Mouse (Mus musculus): ENCODE measurements around the gene Mllt3. TPM values are rescaled to one million over a fixed set of nuclear protein-coding genes. Genes with fewer than 3 reads are reported as not detected.

The Mllt3 gene
- 10 to 100 TPM; 13.1 to 20.1 TPM for total RNA-seq (2021)
- long read RNA-seq, experiment 1, full-length matches to known transcripts: 2 of 5 reads
- long read RNA-seq, experiment 1, partial matches to known transcripts: 1 of 5 reads
- long read RNA-seq, experiment 1, other reads (novel, unspliced or antisense): 2 of 5 reads
- long read RNA-seq, experiment 2, full-length matches to known transcripts: 1 of 1 reads
- long read RNA-seq, experiment 2, partial matches to known transcripts: 0 of 1 reads
- long read RNA-seq, experiment 2, other reads (novel, unspliced or antisense): 0 of 1 reads

DNA sequence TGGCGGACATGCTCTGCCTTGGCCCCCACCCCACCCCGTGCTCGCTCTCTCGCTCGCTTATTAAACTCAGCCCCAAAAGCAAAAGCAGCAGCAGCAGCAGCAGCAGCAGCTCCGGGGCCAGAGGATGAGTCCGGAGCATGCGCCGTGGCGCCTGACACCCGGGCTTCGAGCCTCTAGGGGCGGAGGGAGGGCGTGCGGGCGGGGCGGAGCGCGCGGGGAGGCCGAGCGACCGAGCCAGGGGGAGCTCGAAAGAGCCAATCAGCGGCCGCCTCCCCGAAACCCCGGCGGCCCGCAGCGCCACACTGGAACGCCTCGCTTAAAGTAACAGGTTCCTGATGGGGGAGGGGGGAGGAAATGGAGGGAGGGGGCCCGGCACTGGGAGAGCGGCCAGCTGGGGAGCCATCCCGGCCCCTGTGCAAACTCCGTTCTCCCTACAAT lies at the start of gene Mllt3:
TSS of gene Mllt3 (minus strand) at position 149 of the 438 bp plus-strand sequence.
- peak; percentile 96 to 98 for DNase-seq

GRCm38 (mm10) chr4:88082381-88082780 lies 49.2 kb upstream of the Mllt3 start:
- DNase-seq: no peak

GRCm38 (mm10) chr4:88081885-88082284 lies 48.7 kb upstream of the Mllt3 start:
- no peak for DNase-seq

GRCm38 (mm10) chr4:88081417-88081816 lies 48.3 kb upstream of the Mllt3 start:
- no peak for DNase-seq

DNA sequence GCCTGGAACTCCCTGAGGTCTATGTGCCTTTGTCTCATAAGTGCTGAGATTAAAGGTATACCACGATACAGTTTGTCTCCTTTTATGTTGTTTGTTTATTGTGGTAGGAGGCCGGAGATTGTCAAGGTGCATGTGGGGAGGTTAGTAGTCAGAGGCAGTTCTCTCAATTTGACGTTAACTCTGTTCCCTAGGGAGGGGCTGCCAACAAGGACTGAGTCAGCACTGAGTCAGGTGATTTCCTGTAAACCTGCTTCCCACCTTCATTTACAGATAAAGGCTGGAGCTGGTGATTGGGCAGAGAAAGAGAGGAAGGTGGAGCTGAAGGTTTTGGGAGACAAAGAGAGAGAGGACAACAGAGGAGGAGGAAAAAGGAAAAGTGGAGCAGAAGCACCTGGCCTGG lies 45.8 kb upstream of the Mllt3 start:
- DNase-seq: no peak

- no peak for DNase-seq
Measured at GRCm38 (mm10) chr4:88075388-88075787, 42.2 kb upstream of the Mllt3 start.

DNA sequence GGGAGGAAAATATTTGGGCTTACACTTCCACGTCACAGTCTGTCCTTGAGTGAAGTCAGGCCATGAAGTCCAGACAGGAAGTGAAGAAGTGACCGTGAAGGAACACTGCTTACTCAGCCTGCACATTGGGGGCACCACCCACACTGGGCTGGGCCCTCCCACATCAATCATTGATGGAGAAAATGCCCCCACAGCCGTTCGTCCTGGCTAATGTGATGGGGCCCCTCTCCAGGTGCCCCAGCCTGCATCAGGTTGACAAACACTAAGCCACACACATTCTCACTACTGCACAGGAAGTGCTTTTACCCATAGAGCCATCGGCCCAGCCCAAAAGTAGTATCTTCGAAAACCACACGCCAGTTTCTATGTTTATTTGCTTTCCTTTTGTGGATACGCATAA lies 13.1 kb upstream of the Mllt3 start:
- DNase-seq: no peak

GRCm38 (mm10) chr4:88045151-88045550 lies 12.0 kb upstream of the Mllt3 start:
- DNase-seq: no peak

DNA sequence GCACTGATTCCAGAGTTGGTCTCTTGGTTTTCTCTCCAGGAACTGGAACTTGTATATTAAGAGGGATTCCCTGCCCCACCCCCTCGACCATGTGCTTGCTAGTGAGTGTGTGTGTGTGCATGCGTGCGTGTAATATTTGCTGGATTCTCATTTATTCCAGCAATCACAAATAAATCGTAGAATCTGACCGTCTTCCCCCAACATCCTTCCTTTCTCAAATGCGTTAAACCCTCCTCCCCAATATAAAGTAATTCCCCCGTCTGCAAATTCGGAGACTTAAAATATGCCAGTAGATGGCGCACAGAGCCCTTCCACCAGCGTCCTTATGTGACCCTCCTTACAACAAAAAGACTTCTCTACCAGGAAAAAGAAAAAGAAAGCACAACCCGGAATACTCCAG lies 2.2 kb upstream of the Mllt3 start:
- peak; percentile 52 to 71 for DNase-seq

DNA sequence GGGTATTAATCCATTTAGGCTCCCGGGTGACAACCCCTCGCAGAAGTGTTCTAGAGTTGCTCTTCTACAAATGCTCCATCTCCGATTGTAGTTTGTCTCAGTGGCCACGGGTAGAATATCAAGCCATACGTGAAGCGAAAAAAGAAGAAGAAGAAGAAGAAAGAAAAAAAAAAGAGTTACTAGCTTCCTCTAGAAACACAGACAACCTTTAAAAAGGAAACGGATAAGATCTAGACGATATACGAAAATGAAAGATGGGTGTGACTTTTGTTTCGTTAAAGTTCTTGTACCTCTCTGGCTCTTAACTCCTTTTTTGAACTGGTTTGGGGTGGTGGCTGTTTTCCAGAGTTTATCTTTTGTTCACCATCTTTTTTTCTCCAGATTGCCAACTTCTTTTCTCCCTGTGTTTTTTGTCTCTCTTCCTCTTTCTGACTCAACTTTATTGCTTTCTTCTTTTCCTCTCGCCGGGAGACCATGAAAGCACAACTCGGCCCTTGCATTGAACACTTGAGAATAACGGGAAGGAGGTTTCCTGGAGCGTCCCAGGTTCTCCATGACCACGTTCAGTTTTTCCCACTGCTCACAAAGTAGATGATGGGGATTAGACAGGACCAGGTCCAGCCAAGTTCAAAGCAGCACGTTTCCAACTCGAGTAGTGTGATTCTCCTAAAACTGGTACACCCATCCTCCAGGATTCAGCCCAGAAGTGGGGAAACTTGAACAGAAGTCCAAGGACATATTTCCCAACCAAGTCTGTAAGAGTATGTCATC lies 1.4 kb upstream of the Mllt3 start:
- DNase-seq: peak in 1 of 2 experiments; percentile 24

DNA sequence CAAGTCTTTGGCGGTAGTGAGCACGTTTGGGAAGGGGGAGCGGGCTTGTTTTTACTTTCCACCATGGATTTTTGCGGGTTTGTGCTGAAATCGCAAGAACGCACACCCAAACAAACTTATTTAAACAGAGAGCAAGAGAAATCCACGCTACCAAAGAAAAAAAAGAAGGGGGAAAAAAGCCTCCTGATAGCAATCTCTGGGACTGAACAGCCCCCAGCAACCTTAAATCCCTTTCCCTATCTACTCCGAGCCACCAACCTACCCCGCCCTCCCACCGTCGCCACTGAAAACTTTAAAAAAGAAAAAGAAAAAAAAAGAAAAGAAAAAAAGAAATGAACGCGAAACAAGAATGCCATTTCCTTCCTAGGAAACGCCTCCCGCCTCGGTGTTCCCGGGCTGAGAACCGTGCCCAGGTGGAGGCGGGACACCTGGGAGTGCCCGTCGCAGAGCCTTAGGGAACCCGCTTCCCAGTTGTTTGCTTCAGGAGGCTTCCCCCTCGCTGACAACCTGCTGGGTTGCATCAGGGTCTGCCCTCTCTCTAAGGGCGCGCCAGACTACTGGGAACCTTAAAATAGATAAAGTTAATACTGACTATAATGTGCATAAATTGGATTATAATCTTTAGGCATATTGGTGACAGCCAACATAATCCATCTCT lies 694 bp upstream of the Mllt3 start:
- peak; percentile 16 to 45 for DNase-seq

GRCm38 (mm10) chr4:88032151-88033098 lies 739 bp downstream of the Mllt3 start:
- DNase-seq: peak; percentile 51 to 69

DNA sequence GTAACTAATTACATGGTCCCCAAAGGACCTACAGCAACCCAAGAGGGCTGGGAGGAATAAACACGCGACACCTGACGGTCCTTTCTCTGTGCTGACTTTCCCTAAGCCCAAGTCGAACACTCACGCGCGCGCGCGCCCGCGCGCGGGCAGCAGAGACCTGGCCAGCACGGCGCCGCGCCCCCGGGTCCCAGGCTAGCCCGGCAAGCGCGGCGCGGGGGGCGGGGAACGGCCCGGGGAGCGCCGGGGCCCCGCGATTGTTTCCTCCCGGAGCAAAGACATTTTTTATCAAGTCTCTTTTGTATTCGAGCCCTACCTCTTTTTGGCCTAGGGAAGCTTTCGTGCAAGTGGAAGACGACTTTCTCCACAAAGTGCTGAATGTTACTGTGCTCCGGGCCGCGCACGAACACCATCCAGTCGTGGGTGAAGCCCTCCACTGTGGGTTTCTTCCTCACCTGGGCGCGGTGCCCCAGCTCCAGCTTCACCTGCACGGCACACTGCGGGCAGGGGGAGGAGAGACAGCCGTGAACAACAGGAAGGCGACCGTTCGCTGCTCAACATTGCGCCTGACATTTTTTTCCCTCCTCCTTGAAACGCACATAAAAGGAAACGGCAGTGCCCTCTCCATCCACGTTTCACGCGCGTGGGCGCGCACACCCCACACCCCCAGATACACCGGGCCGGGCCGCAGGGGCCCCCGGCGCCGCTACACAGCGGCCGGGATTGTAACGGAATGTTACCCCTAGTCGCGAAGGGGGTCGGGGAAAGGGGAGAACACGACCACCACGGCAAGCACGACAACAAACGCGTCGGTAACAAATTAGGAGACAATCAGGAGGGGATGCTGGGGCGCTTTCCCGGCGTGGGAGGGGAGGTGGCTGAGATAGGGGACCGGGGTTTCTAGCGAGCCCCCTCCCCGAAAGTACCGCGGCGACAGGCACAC lies 1.7 kb downstream of the Mllt3 start:
- peak; percentile 14 to 54 for DNase-seq

DNA sequence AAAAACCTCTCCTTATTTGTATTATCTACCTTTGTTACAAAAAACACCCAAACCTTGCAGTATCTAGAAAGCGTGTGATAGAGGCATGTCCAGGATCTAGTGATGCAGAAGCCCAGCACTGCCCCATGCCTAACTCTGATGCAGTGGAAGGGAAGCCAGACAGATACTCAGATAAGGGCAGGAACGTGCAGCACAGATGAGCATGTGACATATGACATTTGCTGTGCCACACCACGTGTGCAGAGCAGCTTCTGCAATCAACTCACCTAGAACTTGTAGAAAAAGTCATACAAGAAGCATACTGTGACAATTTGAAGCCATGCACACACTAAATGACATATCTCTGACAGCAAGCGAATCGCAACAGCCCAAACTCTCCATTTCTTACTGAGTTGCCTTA lies 9.6 kb downstream of the Mllt3 start:
- no peak for DNase-seq

DNA sequence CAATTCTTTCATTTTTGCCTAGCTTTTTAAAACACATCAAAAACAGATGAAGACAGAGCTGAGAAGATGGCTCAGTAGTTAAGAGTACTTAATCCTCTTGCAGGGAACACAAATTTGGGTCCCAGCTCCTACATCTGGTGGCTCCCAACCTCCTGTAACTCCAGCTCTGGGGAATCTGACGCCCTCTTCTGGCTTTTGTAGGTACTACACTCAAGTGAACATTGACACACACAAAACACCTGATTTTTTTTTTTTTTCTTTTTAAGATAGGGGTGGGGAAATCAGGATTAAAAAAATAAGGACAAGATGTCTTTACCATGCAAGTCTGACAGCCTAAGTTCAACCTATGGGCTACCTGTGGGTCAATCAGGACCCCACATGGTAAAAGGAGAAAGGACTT lies 10.5 kb downstream of the Mllt3 start:
- DNase-seq: no peak

DNA sequence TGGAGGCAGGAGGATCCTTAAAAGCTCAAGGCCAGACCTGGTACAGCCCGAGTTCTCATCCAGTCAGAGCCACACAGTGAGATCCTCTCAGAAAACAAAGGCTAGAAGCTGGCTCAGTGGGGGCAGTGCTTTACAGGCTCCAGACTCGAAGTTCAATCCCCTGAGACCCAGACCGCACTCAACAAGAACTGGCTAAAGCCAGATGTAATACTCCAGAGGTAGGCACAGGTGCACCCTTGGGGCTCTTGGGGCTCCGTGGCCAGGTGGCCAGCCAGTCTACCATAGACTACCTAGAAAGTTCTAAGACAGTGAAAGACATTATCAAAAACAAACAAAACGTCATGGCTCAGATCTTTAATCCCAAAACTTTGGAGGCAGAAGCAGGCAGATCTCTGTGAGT lies 12.7 kb downstream of the Mllt3 start:
- DNase-seq: no peak

- no peak for DNase-seq
Measured at GRCm38 (mm10) chr4:88019645-88020044, 13.5 kb downstream of the Mllt3 start.

- DNase-seq: peak in 1 of 2 experiments; percentile 28
Measured at GRCm38 (mm10) chr4:88017452-88018350, 15.5 kb downstream of the Mllt3 start.

DNA sequence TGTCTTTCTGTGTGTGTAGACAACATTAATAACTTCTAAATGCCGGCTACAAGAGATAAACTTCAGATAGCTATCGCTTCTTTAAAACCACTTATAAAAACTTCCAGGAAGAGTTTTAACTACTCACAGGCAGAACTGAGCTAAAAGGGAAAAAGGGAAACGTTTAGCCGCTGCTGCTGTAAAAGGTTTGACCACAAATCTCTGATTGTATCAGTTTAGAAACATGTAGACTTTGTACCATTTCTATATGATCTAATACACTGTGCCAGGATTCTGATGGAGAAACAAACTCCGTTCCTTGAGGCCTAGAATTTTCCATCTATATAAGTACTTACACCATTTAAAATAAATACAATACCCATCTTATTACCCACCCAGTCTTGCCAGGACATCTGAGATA lies 17.4 kb downstream of the Mllt3 start:
- DNase-seq: no peak

DNA sequence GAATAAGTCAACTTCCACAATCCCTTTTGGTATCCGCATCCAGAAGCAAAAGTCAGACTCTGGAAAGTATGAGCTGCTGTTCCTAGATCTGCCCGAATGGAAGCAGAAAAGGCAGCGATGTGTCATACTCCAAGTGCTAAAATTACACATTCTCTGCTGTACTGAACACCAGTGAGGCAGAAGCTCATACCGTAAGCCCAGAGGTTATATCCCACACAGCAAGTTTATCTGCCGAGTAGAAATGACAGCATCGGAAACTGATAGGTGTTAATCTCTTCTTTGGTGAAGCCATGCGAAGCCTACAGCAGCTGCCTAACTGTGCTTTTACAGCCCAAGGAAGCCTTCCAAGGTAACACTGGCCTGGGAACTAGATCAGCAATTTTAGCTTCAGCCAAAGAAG lies 17.9 kb downstream of the Mllt3 start:
- DNase-seq: no peak

Data from heart, adult 18-20 months (tissue).